8 mouse cellular contexts compared by ENCODE assay signal in genomic region chr4:103120028-103120384, GRCm38 (mm10). TPM values are rescaled to one million over a fixed set of nuclear protein-coding genes. Genes with fewer than 3 reads are reported as not detected.
A peak's percentile ranks its signal among the peaks of the same experiment; 100 is the strongest.
DNase-seq lines count a peak whose midpoint lies in the region; ATAC-seq and TF ChIP-seq lines count a peak whose summit lies in the region.

No protein-coding gene starts in this region.

- intact Hi-C loops in left cerebral cortex, postnatal 25 days (cut with DNase I): no loop called here

- 6% methylated on average over 4 of the region's 4 CpGs for WGBS in lung, embryonic 14.5 days

- TF ChIP-seq CTCF in lung, embryonic 14.5 days (IDR thresholded peaks at IDR 0.05; ENCODE audit: low read depth): no peak

- 0 out of 2 replicates have a peak, but pooled peaks cover 5% of the 10 kb centered on the region for H3K4me1 ChIP-seq in lung, embryonic 14.5 days (ENCODE audit: insufficient read depth)
- peaks cover 13% of the 10 kb centered on the region; the same call in 1 of the 2 replicates for H3K4me1 ChIP-seq in brown adipose tissue, adult 24 weeks (ENCODE audit: control insufficient read depth, insufficient read depth, insufficient read length, low read length)

- no peaks in the 10 kb centered on the region for H3K9me3 ChIP-seq in lung, embryonic 14.5 days (ENCODE audit: low read depth, low read length)

- peak; percentile 41 for DNase-seq in lung, embryonic 14.5 days
- DNase-seq in lung, postnatal 36 days: no peak
- DNase-seq in naive thymus-derived CD4-positive, alpha-beta T cell, adult 2 months (ENCODE audit: low read depth): peak; percentile 73
- no peak for DNase-seq in left cerebral cortex, postnatal 25 days (ENCODE audit: low spot score in 2 of 2)
- DNase-seq in layer of hippocampus, postnatal 25 days (ENCODE audit: extremely low spot score in 1 of 2, low spot score in 1 of 2): no peak
- DNase-seq in cerebellum, adult 18-20 months: no peak

- H3K9ac ChIP-seq in lung, embryonic 14.5 days: peak overlapping the region; percentile 94

- H3K27me3 ChIP-seq in lung, embryonic 14.5 days (ENCODE audit: insufficient read depth, low read length): no peaks in the 10 kb centered on the region

- peak overlapping the region; percentile 87 for H3K4me3 ChIP-seq in lung, embryonic 14.5 days (ENCODE audit: low read depth, low read length)
- peak overlapping the region; percentile 99 for H3K4me3 ChIP-seq in brown adipose tissue, adult 24 weeks (ENCODE audit: insufficient read depth, low read depth, low read length)

- H3K36me3 ChIP-seq in lung, embryonic 14.5 days (ENCODE audit: insufficient read depth): peaks cover 9% of the 10 kb centered on the region

- no peak for ATAC-seq in lung, embryonic 14.5 days (ENCODE audit: insufficient read depth)
- peak; percentile 15 for ATAC-seq in inflammation-experienced regulatory T-cells, adult 6 months

- H3K27ac ChIP-seq in lung, embryonic 14.5 days (ENCODE audit: low read depth): peak overlapping the region; percentile 98
- H3K27ac ChIP-seq in brown adipose tissue, adult 24 weeks (replicated peaks; ENCODE audit: low read depth, low read length): peak overlapping the region; percentile 90

- peak overlapping the region; percentile 74 for H3K4me2 ChIP-seq in lung, embryonic 14.5 days

RNA-seq across cellular contexts. Expression of gene Wdr78, which starts 5.7 kb away (rescaled TPM):
- 3.6 and 4.0 TPM in 2 replicates for polyA plus RNA-seq in lung, embryonic 14.5 days (2014; fragmentation: Nextera tagmentation; extraction: Ambion mirVana)
- polyA plus RNA-seq in brown adipose tissue, adult 24 weeks (2012; ENCODE audit: insufficient read depth, insufficient read length, missing spikeins): 1.2 and 1.5 TPM in 2 replicates
- 1 to 10 TPM; 1.2 to 2.1 (median 1.4) TPM for polyA plus RNA-seq in inflammation-experienced regulatory T-cells, adult 6 months (2017; shearing (Covaris generic))
- 10 to 100 TPM; 13.0 to 16.5 TPM for total RNA-seq in left cerebral cortex, postnatal 25 days (2021)
- 10 to 100 TPM; 10.3 to 10.8 TPM for total RNA-seq in layer of hippocampus, postnatal 25 days (2021)

RNA-seq across cellular contexts. Expression of gene Mier1, which starts 5.8 kb away (rescaled TPM):
- 36.8 and 37.9 TPM in 2 replicates for polyA plus RNA-seq in lung, embryonic 14.5 days (2014; fragmentation: Nextera tagmentation; extraction: Ambion mirVana)
- 26.7 and 26.8 TPM in 2 replicates for polyA plus RNA-seq in brown adipose tissue, adult 24 weeks (2012; ENCODE audit: insufficient read depth, insufficient read length, missing spikeins)
- polyA plus RNA-seq in inflammation-experienced regulatory T-cells, adult 6 months (2017; shearing (Covaris generic)): 10 to 100 TPM; 67.5 to 88.1 (median 83.0) TPM
- 10 to 100 TPM; 39.1 to 42.7 TPM for total RNA-seq in left cerebral cortex, postnatal 25 days (2021)
- 10 to 100 TPM; 39.6 to 46.1 TPM for total RNA-seq in layer of hippocampus, postnatal 25 days (2021)

Comparison
In these comparisons a context has a peak if more than half of its experiments do, and no peak if none do; other contexts are left out.
1. DNase-seq: peak in lung, embryonic 14.5 days (single experiment) and naive thymus-derived CD4-positive, alpha-beta T cell, adult 2 months (single experiment); none in lung, postnatal 36 days (single experiment), left cerebral cortex, postnatal 25 days (0 of 2), layer of hippocampus, postnatal 25 days (0 of 2) and cerebellum, adult 18-20 months (0 of 2).